Mouse (Mus musculus) kidney, adult 8-10 months (tissue): ENCODE results near the gene Acap1.
"Not testable (repeated sequence)": the region's sequence is repeated elsewhere in the genome, so short reads cannot be mapped to it uniquely, and the experiment has no call there.

Experiments
- DNase-seq, 2 experiments: peaks; one replicate each; pipeline ENCODE4 v3.0.0; 2022

Gene Acap1

GRCm38 (mm10) chr11:69895291-69895690 is at the start of gene Acap1:
TSS of gene Acap1 (minus strand) at chr11:69895539.
- DNase-seq = no peak

- DNase-seq = no peak
Measured at GRCm38 (mm10) chr11:69940962-69941361, 45.6 kb upstream of the Acap1 start.

GRCm38 (mm10) chr11:69939731-69940130 is 44.4 kb upstream of the Acap1 start:
- no peak for DNase-seq

- no peak for DNase-seq
Measured at GRCm38 (mm10) chr11:69939181-69939580, 43.8 kb upstream of the Acap1 start.

GRCm38 (mm10) chr11:69938401-69938979 is 43.2 kb upstream of the Acap1 start:
- no peak for DNase-seq

GRCm38 (mm10) chr11:69937834-69938233 is 42.5 kb upstream of the Acap1 start:
- peak in 1 of 2 experiments; percentile 50 for DNase-seq

GRCm38 (mm10) chr11:69937385-69937784 is 42.0 kb upstream of the Acap1 start:
- peak in 1 of 2 experiments; percentile 53 for DNase-seq

- peak; percentile 49 to 71 for DNase-seq
Measured at GRCm38 (mm10) chr11:69936714-69937347, 41.5 kb upstream of the Acap1 start.

GRCm38 (mm10) chr11:69936156-69936555 is 40.8 kb upstream of the Acap1 start:
- DNase-seq = peak; percentile 43 to 53

- peak; percentile 88 to 90 for DNase-seq
Measured at GRCm38 (mm10) chr11:69935137-69935879, 40.0 kb upstream of the Acap1 start, which contains the start of gene Ybx2. TSS of gene Ybx2 (plus strand) at chr11:69935796.

GRCm38 (mm10) chr11:69934681-69935080 is 39.3 kb upstream of the Acap1 start:
- DNase-seq = no peak

GRCm38 (mm10) chr11:69934169-69934568 is 38.8 kb upstream of the Acap1 start:
- peak; percentile 81 to 91 for DNase-seq

GRCm38 (mm10) chr11:69933066-69933465 is 37.7 kb upstream of the Acap1 start:
- DNase-seq = no peak

- no peak for DNase-seq
Measured at GRCm38 (mm10) chr11:69932254-69932653, 36.9 kb upstream of the Acap1 start.

- DNase-seq = no peak
Measured at GRCm38 (mm10) chr11:69931769-69932168, 36.4 kb upstream of the Acap1 start.

GRCm38 (mm10) chr11:69930967-69931537 is 35.7 kb upstream of the Acap1 start:
- no peak for DNase-seq

- DNase-seq = not testable (repeated sequence)
Measured at GRCm38 (mm10) chr11:69930176-69930575, 34.8 kb upstream of the Acap1 start.

- DNase-seq = no peak
Measured at GRCm38 (mm10) chr11:69929712-69930111, 34.4 kb upstream of the Acap1 start.

- DNase-seq = no peak
Measured at GRCm38 (mm10) chr11:69927501-69927900, 32.2 kb upstream of the Acap1 start.

GRCm38 (mm10) chr11:69922796-69923195 is 27.5 kb upstream of the Acap1 start:
- no peak for DNase-seq

- no peak for DNase-seq
Measured at GRCm38 (mm10) chr11:69922012-69922756, 26.8 kb upstream of the Acap1 start.

- peak; percentile 100 for DNase-seq
Measured at GRCm38 (mm10) chr11:69921114-69922011, 26.0 kb upstream of the Acap1 start, which contains the start of gene Eif5a. TSS of gene Eif5a (minus strand) at chr11:69921958.
